Mouse (Mus musculus) intestine, embryonic 15.5 days (tissue): ENCODE results near the gene Kdm5d. TPM values are rescaled to one million over a fixed set of nuclear protein-coding genes. Genes with fewer than 3 reads are reported as not detected.

Experiments
- ATAC-seq: fragments of 200-750 bp; cut with Nextera tagmentation; 2 replicates; pipeline ENCODE4 v1.8.0; 2017; ENCODE audit warnings: moderate TSS enrichment, moderate library complexity
- H3K27ac ChIP-seq: fragments of 300-500 bp; sonication (generic); 2 replicates; pipeline ENCODE4 v1.5.1; 2015; ENCODE audit warnings: mild to moderate bottlenecking, inconsistent platforms
- H3K27me3 ChIP-seq: fragments of 300-500 bp; sonication (generic); replicated peaks from 2 replicates; pipeline ENCODE4 v1.6.1; 2015; ENCODE audit warnings: inconsistent platforms
- H3K36me3 ChIP-seq: fragments of 300-500 bp; sonication (generic); 2 replicates; pipeline ENCODE4 v1.6.1; 2015; ENCODE audit warnings: inconsistent platforms
- H3K4me1 ChIP-seq: fragments of 300-500 bp; sonication (generic); replicated peaks from 2 replicates; pipeline ENCODE4 v1.6.1; 2015; ENCODE audit warnings: inconsistent platforms
- H3K4me2 ChIP-seq: fragments of 300-500 bp; sonication (generic); replicated peaks from 2 replicates; pipeline ENCODE4 v1.6.1; 2015; ENCODE audit warnings: mild to moderate bottlenecking, inconsistent platforms
- H3K4me3 ChIP-seq: fragments of 300-500 bp; sonication (generic); replicated peaks from 2 replicates; pipeline ENCODE4 v1.5.1; 2015; ENCODE audit warnings: inconsistent platforms
- H3K9ac ChIP-seq: fragments of 300-500 bp; sonication (generic); 2 replicates; pipeline ENCODE4 v1.6.1; 2015; ENCODE audit warnings: inconsistent platforms
- H3K9me3 ChIP-seq: fragments of 300-500 bp; sonication (generic); 2 replicates; pipeline ENCODE4 v1.6.1; 2016; ENCODE audit warnings: inconsistent platforms
- WGBS: fragments of 180-500 bp; shearing (Covaris S2); methylation state at CpG from one replicate; pipeline ENCODE4 v1.1.7; 2015; 5-methylcytosine and 5-hydroxymethylcytosine counted together
- polyA plus RNA-seq: library from polyadenylated mRNA; unstranded; fragments of >200 nt; fragmentation: Nextera tagmentation; extraction: Ambion mirVana; gene quantifications from 2 replicates; pipeline ENCODE4 v1.2.1, GENCODE M21; 2015

Gene Kdm5d
- 8.0 and 9.8 TPM in 2 replicates for polyA plus RNA-seq

DNA sequence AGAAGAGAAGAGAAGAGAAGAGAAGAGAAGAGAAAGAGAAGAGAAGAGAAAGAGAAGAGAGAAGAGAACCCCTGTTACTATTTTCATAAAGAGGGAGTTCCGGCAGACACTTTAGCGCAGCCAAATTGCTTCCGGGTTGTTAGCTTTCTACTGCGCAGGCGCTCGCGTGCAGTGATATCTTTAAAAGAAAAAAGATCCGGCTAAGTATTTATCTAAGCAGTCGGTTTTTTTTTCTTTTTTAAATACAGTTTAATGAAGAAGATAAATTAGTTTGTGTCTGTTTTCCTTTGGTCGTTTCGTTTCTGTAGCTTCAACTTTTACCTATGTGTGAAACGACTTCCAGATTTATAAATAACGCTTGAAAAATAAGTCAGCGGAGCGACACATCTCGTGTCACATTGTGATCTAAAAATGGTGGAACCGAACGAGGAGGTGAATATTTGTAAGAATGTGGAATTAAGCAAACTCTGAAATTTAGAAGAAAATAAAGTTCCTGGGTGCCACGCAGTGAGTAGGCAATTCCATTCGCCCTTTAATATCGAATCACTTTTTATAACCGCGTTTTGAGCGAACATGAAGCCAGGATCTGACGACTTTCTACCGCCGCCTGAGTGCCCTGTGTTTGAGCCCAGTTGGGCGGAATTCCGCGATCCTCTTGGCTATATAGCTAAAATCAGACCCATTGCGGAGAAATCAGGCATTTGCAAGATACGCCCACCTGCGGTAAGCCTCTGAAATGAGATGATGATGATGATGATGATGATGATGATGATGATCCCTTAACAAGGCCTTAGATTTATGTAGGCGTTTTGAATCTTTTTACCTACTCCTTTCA is at the start of gene Kdm5d:
Gene Kdm5d, plus strand, starts transcription at position 396 of the 835 bp plus-strand sequence.
- Histone ChIP-seq H3K4me2 (no peak within 1 kb of the TSS), H3K4me3 (peak within 1 kb of the TSS; percentile 35), H3K4me1 (no peaks in the 10 kb centered on the region), H3K9ac (peak within 1 kb of the TSS; percentile 17; the same call in 1 of the 2 replicates), H3K27ac (no peak within 1 kb of the TSS), H3K36me3 (no peaks in the 10 kb centered on the region), H3K27me3 (no peaks in the 10 kb centered on the region), H3K9me3 (no peaks in the 10 kb centered on the region)
- 4% methylated on average over 29 of the region's 34 CpGs for WGBS
- ATAC-seq = no peak

DNA sequence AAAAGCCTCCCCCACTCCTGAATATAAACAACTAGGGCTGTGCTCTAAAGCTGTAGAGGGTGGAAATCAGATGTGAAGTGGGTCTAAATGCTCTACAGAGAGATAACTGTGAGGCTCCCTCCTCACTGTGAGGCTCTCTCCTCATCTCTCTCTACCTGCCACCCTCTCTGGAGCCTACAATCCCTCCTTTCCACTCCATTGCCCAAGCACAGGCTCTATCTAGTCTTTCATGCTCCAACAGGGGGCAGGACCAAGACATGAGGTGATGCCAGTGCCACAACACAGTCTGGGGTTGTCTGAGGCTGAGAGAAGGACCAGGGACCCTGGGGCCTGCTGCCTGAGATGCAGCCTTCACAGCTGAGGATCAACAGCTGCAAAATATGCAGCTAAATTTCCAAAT is 25.2 kb upstream of the Kdm5d start:
- Histone ChIP-seq H3K36me3 (no peaks in the 10 kb centered on the region), H3K27me3 (no peaks in the 10 kb centered on the region), H3K4me2 (no peak overlapping the region), H3K9me3 (no peaks in the 10 kb centered on the region), H3K4me3 (no peak overlapping the region), H3K4me1 (no peaks in the 10 kb centered on the region), H3K27ac (no peak overlapping the region), H3K9ac (no peak overlapping the region)
- no peak for ATAC-seq

DNA sequence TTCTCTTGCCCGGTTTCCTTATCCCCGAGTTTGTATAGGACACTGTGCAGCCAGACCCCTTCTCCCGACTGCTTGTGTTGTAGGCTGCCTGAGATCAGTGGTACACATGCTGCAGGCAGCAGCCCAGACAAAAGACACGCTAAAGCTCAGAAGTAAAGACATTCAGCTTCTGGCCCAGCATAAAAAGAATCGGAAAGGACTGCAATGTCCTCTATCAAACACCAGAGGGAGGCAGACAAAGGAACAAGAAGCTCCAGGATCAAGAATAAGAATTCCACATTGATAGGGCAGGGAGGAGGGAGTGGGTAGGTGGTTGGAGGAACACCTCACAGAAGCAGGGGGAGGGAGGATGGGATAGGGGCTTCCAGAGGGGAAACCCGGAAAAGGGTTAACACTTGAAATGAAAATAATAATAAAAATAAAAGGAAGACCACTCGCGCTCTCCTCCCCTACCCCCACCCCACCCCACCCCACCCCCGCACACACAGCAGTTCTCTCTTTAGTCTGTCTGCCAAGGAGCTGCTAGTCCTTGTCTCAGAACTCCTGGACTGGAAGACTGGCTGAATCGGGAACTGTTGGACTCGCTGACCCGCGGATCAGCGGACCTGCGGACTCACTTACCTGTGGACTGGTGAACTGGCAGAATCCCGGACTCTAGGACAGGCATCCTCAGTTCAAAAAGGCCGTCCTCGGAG is 24.6 kb upstream of the Kdm5d start:
- no peak overlapping the region for H3K4me2 ChIP-seq
- whole genome bisulfite sequencing = 31% methylated on average over 8 of the region's 18 CpGs
- no peak overlapping the region for H3K4me3 ChIP-seq
- H3K9ac ChIP-seq = no peak overlapping the region
- no peaks in the 10 kb centered on the region for H3K9me3 ChIP-seq
- ATAC-seq = no peak
- no peaks in the 10 kb centered on the region for H3K36me3 ChIP-seq
- no peak overlapping the region for H3K27ac ChIP-seq
- no peaks in the 10 kb centered on the region for H3K4me1 ChIP-seq
- no peaks in the 10 kb centered on the region for H3K27me3 ChIP-seq

Other genes starting within 250 kb of the Kdm5d start
- not detected in 2 replicates for gene Zfy1, start 100.4 kb upstream of the Kdm5d start, polyA plus RNA-seq
- gene Uba1y, start 79.1 kb upstream of the Kdm5d start, polyA plus RNA-seq = not detected in 2 replicates
- 29.0 and 38.8 TPM in 2 replicates for gene Eif2s3y, start 112.8 kb downstream of the Kdm5d start, polyA plus RNA-seq